Mouse (Mus musculus): ENCODE results near the gene Jmjd6.
A peak's percentile ranks its signal among the peaks of the same experiment; 100 is the strongest.

Gene Jmjd6

DNA sequence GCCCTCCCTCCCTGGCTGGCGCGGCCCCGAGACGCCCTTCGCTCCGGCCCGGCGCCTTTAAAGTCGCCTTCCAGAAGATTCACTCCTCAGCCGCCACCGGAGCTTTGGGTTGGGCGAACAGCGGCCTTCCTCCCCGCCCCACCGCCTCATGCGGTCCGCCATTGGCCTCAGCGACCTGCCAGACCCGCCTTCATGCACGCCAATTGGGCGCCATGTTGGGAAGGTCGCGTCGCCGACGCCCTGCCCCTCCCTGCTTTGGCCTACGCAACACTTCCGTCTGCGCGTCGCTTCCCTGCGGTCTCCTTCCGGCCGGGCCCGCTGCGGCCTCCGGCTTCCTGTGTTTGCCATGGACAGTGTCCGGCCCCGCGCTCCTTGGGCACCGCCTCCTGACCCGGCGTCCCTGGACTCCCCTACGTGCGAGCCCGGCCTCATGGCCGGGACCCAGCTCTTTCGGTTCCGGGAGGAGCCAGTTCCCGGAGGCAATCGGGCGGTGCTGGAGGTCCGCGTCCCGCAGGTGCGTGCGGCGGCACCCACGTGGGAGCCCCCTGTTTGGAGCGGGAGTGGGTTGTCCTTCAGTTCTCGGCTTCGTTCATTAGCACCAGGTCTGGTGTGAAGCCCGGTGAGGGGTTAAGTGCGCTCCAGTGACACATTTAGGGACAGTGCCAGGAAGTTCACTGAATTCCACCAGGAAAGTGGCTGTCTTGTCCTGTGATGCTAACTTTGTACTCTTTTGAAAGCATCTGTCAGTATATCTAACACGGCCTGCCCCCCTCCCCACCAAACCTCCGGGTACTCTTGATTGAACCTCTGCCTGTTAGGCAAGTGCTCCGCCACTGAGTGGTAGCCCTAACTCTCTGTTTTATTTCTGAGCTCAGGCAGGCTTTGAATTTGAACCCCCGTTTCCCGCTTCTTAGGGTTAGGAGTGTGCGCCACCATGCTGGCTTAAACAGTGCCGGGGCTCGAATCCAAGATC lies at the start of gene Jmjd6, which contains the start of gene Mettl23:
TSS of gene Jmjd6 (minus strand) at position 189 of the 973 bp plus-strand sequence.
TSS of gene Mettl23 (plus strand) at position 18 of the 973 bp plus-strand sequence.
- peak; percentile 98 for DNase-seq (ENCODE audit: low spot score)

DNA sequence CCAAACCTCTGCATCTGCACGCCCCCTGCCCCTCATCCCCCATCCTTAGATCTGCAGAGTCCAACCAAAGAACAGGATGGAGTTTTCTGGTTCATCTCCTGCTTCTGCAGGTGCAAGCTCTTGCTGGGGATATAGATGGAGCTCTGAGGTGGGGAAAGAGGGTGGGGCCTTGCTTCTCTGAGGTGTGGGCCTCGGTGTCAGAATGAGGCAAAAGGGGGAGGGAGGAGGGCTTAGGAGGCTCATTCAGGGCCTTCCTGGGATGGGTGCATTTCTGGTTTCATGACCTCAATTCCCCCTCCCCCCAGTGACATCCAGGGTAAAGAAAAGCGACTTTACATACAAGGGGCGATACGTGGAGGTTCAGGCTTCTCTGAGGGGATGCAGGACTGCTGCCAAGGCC lies 43.9 kb upstream of the Jmjd6 start:
- DNase-seq (ENCODE audit: low spot score) = no peak

DNA sequence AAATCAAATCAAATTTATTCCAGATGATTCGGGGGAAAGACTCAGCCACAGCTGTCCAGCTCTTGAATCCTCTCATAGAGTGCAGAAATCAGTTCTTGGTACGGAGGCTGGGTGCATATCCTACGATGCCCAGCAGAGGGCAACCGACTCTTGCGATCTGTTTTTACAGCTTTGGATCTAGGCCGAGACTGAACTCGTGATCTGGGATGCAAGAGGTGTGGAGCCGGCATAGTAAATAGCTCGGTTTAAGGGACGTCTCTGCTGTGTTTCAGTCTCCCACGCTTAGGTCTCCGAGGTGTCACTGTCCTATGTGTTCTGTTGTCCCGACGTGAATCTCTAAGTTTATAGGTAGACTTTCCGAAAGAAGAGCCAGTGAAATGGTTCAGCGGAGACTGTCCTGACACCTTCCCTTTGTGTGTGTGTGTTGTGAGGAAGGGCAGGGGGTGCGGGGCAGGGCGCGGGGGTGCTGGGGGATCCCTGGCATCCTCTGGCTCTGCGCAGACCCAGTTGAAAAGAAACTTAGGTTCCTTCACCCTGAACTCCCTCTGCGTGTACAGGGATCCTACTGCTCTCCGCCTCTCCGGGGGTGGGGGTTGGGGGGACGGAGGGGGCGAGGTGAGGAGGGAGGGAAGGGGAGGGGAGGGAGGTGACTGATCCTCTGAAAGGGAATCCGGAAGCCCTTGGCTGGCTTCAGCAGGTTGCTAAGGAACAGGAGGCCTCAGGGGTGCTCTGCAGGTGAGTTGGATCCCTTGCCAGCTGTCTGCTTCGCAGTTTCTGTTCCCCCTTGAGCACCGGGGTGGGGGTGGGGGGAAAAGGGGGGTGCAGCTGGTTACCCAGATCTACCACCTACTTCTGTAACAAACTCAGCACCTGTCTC lies 42.3 kb upstream of the Jmjd6 start:
- DNase-seq (ENCODE audit: low spot score) = peak; percentile 92

DNA sequence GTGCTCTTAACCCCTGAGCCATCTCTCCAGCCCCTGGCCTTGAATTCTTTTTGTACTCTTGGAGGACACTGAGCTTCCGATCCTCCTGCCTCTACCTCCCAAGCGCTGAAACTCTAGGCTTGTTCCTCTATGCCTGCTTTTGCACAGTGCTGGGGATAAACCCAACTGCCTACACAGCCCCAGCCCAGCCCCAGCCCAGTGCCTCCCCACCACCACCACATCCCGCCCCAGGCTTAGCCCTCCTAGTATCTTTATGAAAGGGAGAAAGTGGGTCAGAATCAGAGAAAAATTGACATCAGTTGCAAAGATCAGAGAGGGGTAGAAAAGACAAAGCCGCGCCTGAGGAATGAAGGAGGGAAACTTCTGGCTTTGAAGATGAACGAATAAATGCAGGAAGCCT lies 40.8 kb upstream of the Jmjd6 start:
- no peak for DNase-seq (ENCODE audit: low spot score)

DNA sequence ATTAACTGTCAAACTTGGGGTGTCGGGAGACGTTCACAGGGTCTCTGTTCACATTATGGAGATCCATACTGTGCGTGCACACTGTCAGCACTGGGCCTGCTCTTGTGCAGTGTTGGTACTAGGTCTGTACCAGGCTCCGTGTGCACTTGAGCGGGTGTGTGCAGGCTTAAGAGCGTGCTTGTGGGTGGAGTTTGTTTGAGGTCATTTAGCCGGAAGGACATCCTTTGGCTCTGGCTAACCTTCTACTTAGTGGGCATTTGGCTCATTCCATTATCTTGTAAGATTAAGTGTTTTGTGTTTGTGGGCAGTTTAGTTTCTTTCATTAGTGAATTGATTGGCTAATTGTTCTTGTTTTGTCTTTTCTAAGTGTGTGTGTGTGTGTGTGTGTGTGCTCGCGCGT lies 39.2 kb upstream of the Jmjd6 start:
- DNase-seq (ENCODE audit: low spot score) = no peak

DNA sequence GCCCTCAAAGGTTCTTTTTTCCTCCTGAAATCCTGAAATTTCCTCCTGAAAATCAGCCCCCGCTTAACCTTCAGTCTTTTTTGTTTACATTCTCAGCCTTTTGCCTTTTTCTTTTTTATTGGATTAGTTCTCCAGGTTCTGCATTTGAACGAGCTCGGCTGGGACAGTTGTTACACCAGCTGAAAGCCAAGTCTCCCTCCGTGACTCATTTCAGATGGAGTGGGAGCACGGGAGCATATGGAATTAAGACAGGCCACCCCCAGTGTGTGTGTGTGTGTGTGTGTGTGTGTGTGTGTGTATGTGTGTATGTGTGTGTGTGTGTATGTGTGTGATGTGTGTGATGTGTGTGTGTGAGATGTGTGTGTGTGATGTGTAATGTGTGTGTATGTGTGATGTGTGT lies 38.2 kb upstream of the Jmjd6 start:
- no peak for DNase-seq (ENCODE audit: low spot score)

DNA sequence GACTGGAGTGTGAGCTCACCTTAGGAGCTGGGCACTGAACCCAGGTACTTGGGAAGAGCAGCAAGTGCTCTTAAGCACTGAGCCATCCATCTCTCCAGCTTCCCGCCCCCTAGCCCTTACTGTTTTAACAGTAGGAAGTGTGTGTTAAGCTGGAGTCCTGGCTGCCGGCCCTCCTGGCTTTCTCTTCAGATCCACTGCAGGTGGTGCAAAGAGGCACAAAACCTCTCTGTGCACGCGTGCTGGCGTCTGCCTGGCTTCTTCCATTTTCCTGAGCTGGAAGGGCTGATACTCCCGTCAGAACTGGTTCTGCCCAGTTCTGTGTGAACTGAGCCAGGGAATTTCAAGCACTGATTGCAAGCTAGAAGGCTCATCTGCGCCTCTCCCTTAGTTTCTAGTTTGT lies 37.6 kb upstream of the Jmjd6 start:
- peak; percentile 16 for DNase-seq (ENCODE audit: low spot score)

DNA sequence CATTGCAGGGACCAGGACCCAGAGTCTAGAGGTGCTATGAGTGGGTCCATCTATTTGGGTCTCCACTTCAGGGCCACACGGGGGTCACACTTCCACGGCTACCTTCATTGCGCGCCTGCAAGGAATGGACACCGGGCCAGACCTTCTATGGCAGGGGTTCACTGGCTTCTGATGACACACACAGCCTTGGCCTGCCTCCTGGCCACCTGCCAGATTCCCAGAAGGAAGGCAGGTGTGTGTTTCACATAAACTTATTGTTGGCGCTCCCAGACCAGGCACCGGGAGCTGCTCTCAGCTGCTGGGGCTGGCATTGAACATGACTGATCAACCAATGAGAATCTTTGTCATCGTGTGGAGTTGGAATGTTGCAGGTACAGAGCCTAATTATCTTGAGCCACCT lies 35.2 kb upstream of the Jmjd6 start:
- no peak for DNase-seq (ENCODE audit: low spot score)

DNA sequence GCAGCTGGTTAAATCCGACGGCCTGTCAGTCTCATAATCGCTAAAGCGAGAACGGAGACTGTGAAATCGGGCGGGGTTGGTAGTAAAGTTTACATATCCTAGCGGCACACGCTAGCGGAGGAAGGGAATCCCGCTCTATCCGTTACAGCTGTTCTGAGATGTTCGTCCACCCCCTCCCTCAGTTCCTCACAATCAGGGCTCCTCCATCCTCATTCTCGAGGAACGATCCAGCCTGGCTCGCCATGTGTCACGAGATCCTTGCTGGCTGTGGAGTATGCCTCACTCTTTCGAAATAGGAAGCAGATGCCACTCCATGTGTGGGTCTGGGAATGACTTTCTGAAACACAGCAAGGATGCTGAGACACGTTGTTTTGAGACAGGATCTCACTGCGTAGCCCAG lies 30.7 kb upstream of the Jmjd6 start:
- no peak for DNase-seq (ENCODE audit: low spot score)

DNA sequence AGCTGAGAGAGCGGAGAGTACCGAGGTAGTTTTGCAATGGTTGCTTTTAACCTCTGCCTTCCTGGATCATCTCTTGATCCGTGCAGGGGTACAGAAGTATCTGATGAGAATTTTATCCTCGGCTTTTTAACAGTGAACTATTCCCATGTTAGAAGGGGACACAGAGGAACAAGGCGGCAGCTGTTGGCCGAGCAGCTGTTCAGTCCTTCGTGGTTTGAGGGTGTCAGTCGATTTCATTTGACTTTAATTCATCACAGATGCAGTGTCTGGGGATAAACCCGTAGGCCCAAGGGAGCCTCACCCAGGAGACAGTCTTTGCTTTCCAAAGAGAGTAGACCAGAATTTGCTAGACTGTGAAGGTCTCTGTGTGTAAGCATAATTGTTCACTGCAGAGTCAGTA lies 28.3 kb upstream of the Jmjd6 start:
- DNase-seq (ENCODE audit: low spot score) = no peak

DNA sequence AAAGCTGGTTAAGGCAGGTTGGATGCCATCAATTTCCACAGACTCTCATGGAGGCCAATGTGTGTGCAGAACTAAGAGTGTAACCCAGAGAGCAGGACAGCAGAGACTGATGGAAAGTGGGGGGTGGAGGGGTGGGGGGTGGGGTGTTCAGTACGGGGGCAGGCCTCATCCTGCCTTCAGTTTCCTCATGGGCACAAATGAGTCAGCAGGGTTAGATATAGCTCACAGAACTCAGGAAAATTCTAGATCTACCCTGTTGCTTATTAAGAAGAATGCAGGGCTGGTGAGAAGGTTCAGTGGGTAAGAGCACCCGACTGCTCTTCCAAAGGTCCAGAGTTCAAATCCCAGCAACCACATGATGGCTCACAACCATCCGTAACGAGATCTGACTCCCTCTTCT lies 26.4 kb upstream of the Jmjd6 start:
- no peak for DNase-seq (ENCODE audit: low spot score)

DNA sequence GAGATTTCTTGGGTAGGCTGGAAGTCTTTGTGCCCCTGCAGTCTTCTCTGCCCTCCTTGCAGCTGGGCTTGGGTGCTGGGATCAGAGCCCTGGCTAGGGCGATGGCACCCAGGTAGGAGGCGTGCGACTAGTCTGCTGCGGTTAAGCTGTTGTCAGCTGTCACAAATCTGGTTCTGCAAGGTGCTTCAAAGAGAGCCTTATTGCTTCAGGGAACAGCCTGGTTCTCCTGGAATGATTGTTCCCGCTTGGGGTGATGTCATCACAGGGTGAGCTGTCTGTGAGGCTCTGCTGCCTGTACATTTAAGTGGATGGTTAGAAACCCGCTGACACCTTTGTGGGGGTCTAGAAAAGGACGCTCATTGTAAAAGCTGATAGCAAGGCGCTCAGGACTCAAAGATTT lies 26.0 kb upstream of the Jmjd6 start:
- DNase-seq (ENCODE audit: low spot score) = no peak

DNA sequence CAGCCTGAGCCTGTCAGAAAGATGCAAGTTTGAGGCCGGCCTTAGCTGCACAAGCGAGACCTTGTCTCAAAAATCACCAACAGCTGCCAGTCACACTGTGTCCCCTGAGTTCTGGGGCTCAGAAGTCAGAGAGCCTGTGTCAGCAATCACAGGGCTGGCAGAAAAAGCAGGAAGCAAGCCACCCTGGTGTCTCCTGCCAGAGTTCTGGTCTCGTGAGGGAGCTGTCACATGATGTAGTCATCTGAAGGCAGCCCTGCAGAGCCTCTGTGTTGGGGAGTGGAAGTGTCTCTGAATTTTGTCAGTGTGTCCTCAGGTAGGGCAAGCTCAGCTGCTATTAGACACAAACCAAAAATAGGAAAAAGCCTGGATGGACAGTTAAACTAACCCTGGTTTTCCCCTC lies 24.9 kb upstream of the Jmjd6 start:
- peak; percentile 87 for DNase-seq (ENCODE audit: low spot score)

DNA sequence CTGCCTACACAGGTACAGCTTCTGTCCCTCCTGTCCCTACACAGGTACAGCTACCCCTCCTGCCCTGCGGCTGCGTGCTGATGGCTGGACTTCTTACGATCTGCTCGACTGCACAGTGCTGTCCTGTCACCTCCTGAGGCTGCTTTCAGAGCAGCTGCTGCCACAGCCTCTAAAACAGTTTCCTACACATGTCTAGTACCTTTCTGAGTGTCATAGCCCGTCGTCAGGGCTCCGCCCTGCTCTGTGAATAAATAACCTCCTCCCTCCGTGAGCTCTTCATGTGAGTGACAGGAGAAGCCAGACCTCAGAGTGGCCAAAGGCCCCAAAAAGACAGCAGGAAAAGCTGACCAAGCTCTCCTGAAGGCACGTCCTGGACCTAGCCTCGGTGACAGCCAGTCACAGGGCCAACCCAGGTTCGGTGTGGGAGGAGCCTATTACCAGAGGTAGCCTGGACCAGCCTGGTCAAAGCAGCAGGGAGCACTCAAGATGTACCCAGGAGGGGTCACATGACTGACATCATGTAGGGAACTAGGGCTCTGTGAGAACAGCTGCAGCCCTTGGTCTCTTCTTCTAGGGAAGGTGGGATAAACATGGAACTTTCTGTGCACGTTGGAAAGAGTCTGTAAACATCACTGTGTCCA lies 22.8 kb upstream of the Jmjd6 start:
- DNase-seq (ENCODE audit: low spot score) = no peak

DNA sequence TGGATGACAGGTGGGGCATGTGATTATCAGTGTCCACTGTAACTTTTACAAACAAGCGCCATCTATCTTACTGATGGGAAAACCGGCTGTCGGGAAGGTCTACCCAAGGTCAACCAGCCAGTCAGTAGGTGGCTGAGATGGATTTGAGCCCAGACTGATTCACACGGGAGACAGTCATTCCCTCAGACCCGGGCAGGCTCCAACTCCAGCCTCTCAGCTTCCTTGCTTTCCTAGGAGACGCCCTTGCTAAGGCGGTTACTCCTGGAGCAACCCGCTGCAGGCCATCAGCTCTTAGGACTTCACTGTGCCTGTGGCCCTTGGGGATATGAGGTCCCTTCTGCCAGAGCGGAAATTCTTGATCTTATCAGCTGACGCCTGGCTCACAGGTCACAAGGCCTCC lies 21.2 kb upstream of the Jmjd6 start:
- DNase-seq (ENCODE audit: low spot score) = no peak

DNA sequence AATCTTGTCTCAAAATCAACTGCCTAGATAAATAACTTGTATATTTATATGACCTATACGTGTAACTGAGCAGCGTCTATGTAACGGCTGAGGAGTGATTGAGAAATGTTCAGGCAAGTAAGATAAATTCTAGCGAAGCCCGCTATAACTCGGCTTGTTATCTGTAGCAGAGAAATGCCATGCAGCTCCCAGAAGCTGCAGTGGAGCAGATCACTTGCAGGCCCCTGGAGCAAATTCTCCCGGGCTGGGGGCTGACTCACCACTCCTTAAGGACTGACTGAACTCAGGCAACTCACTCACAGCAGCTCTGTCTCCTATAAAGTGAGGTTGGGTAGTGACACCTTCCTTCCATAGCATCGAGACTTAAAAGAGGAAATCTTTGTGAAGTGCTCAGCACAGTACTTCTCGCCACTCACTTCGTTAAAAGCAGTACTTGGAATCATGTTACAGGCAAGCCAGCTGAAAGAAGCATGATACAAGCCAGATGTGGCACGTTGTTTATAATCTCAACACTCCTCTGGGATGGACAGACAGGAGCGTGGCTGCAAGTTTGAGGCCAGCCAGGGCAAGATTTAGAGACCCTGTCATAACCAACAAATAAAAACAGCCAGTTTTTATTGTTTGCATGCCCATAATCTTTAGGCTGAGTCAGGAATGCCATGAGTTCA lies 14.1 kb upstream of the Jmjd6 start:
- DNase-seq (ENCODE audit: low spot score) = no peak

DNA sequence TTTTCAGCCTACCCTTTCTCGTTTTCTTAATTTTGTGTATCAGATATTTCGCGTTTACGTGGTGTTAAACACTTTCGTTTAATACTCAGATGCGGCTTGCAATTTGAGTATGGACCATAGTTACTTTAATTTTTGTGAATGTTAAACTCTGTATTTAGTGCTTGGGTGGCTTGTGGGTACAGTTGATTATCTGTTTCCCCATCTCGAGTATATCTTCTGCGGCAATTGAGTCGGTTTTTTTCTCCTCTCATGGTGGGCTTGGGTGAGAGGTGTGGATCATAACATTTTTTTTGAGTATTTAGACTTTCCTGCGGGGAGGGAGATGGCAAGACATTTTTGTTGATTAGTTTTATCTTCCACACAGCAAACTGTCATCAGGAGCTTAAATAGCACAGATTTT lies 11.0 kb upstream of the Jmjd6 start:
- no peak for DNase-seq (ENCODE audit: low spot score)

DNA sequence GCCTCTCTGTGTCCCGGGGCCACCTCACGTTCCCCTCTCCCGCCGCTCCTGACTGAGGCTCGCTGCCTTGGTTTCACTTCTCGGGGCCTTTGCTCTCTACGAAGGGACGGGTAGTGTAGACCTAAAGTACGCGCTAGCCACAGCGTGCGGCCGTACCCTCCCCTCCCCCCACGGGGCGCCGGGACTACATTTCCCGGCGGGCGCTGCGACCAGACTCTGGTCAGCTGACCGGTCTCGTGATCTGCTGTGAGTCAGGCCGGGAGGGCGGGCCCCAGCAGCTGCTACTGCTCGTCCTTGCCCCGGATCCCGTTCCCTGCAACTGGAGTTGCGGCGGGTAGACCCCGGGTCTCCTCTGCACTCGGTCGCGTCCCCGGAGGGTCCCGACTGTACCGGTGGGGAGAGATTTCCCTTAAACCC lies 10.3 kb upstream of the Jmjd6 start:
- DNase-seq (ENCODE audit: low spot score) = no peak

DNA sequence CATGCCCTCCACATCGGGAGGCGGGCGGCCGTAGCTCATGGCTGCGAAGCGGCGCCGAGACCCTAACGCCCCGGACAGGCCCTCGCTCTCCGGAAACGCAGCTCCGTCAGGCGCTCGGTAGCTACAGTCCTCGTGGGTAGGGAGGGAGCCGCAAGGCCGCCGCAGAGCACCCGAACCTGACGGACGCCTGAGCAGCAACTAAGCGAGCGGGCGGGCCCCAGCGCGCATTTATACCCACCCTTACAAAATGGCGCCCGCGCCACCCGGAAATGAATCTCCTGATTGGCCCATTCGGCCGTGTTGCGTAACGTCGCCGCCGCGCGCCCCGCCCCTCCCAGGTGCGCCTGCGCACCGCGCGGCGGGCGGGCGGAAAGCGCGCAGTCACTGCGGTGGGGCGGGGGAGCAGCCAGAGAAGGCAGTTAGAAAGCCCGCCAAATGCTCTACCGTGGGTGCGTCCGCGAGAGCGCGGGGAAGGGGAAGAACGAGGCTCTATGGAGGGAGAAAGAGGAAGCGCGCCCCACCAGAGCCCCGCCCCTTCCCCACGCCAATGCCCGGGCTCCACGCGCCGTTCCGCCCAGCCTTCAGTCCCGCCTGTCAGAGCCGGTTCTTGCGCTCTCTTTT lies 9.8 kb upstream of the Jmjd6 start, which contains the start of gene Srsf2:
TSS of gene Srsf2 (minus strand) at position 204 of the 621 bp plus-strand sequence.
- peak; percentile 95 for DNase-seq (ENCODE audit: low spot score)

DNA sequence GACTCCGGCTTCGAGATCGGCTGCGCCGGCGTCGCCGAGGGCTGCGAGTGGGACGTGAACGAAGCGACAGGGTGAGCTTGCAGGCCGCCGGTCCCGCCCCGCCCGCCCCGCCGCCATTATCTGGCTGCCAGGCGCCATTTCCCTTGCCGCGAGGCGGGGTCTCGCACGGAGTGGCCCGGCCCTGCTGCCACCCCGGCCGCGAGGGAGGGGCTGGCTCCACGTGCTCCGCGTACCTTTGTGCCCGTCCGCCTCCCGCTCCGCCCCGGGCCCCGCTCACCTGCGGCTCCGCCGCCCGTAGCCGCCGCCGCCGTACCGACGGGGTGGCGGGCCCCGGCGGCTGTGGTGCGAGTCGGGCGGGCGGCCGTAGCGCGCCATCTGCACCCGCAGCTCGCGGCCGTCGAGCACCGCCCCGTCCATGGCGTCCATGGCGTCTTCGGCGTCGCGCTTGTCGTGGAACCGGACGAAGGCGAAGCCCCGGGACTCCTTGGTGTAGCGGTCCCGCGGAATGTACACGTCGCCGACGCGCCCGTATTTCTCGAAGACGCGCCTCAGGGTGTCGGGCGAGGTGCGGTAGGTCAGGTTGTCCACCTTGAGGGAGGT lies 9.1 kb upstream of the Jmjd6 start, which contains the start of gene Mfsd11:
TSS of gene Mfsd11 (plus strand) at position 150 of the 600 bp plus-strand sequence.
- peak; percentile 70 for DNase-seq (ENCODE audit: low spot score)
